In genomic region chr4:86612289-86612620, GRCm38 (mm10) we compare ENCODE assay signal across 8 mouse cellular contexts. TPM values are rescaled to one million over a fixed set of nuclear protein-coding genes. Genes with fewer than 3 reads are reported as not detected.
DNase-seq lines count a peak whose midpoint lies in the region; ATAC-seq and TF ChIP-seq lines count a peak whose summit lies in the region.
"Had no signal": no experiment of that assay in that cellular context is flagged by ENCODE, and none has a peak within 500 bp of the region (broad histone marks: within the 10 kb centered on the region; RNA-seq: fewer than 3 reads in every experiment).

No protein-coding gene starts in this region.

- TF ChIP-seq CTCF in spleen, adult 2 months (IDR thresholded peaks at IDR 0.05; ENCODE audit: extremely low read depth, insufficient read depth, insufficient read length, insufficient replicate concordance) = no peak

- H3K27ac ChIP-seq in spleen, adult 2 months (ENCODE audit: insufficient read depth, low read length) = peak overlapping the region; percentile 77; the same call in 1 of the 2 replicates
- H3K27ac ChIP-seq in forebrain, embryonic 11.5 days (ENCODE audit: low read depth, low read length) = no peak overlapping the region
- H3K27ac ChIP-seq in liver, embryonic 11.5 days (ENCODE audit: low read depth, low read length) = no peak overlapping the region

- no peaks in the 10 kb centered on the region; the same call in 1 of the 2 replicates for H3K36me3 ChIP-seq in spleen, adult 2 months (ENCODE audit: control insufficient read depth, insufficient read depth, low read length)
- H3K36me3 ChIP-seq in forebrain, embryonic 11.5 days (ENCODE audit: control insufficient read depth, insufficient read depth, low read length) = no peaks in the 10 kb centered on the region; the same call in 1 of the 2 replicates
- H3K36me3 ChIP-seq in liver, embryonic 11.5 days (ENCODE audit: control insufficient read depth, insufficient read depth, low read length) = peaks cover 2% of the 10 kb centered on the region

- peak overlapping the region; percentile 50 for H3K9ac ChIP-seq in forebrain, embryonic 11.5 days (ENCODE audit: low read length)
- peak overlapping the region; percentile 20 for H3K9ac ChIP-seq in liver, embryonic 11.5 days (ENCODE audit: low read depth, low read length)

- 0 out of 2 replicates have a peak, but pooled peaks have one; percentile 9 for TF ChIP-seq POLR2A in spleen, adult 2 months (IDR thresholded peaks at IDR 0.05; ENCODE audit: low read depth, low read length)

- WGBS in spleen, adult 2 months = 36% methylated on average over 8 of the region's 8 CpGs
- WGBS in forebrain, embryonic 11.5 days = 39% methylated on average over 8 of the region's 8 CpGs
- 35% methylated on average over 8 of the region's 8 CpGs for WGBS in liver, embryonic 11.5 days

- peak overlapping the region; percentile 53 for H3K4me3 ChIP-seq in spleen, adult 2 months (ENCODE audit: extremely low read depth, insufficient read depth, insufficient read length)
- H3K4me3 ChIP-seq in forebrain, embryonic 11.5 days (ENCODE audit: low read depth, low read length) = peak overlapping the region; percentile 44
- peak overlapping the region; percentile 95 for H3K4me3 ChIP-seq in liver, embryonic 11.5 days (ENCODE audit: low read depth, low read length)

- H3K4me2 ChIP-seq in forebrain, embryonic 11.5 days (ENCODE audit: low read depth, low read length, severe bottlenecking) = peak overlapping the region; percentile 47
- H3K4me2 ChIP-seq in liver, embryonic 11.5 days = peak overlapping the region; percentile 52

- H3K9me3 ChIP-seq in forebrain, embryonic 11.5 days (ENCODE audit: control insufficient read depth, low read length) = no peaks in the 10 kb centered on the region
- no peaks in the 10 kb centered on the region for H3K9me3 ChIP-seq in liver, embryonic 11.5 days (ENCODE audit: control insufficient read depth, low read length)

- ATAC-seq in forebrain, embryonic 11.5 days (replicated peaks; ENCODE audit: low FRiP score) = no peak; the same call in 1 of the 2 replicates
- peak; percentile 15; the same call in 1 of the 2 replicates for ATAC-seq in liver, embryonic 11.5 days (replicated peaks; ENCODE audit: low FRiP score)

- H3K27me3 ChIP-seq in spleen, adult 2 months (ENCODE audit: control insufficient read depth, insufficient read depth, low read length) = no peaks in the 10 kb centered on the region
- H3K27me3 ChIP-seq in forebrain, embryonic 11.5 days (ENCODE audit: control insufficient read depth, insufficient read depth, low read length) = no peaks in the 10 kb centered on the region
- no peaks in the 10 kb centered on the region for H3K27me3 ChIP-seq in liver, embryonic 11.5 days (replicated peaks; ENCODE audit: control insufficient read depth, insufficient read depth, low read length)

- DNase-seq in spleen, adult 2 months (ENCODE audit: low read depth in 1 of 2, low spot score in 2 of 2) = no peak
- DNase-seq in spleen, adult 18-20 months = no peak
- DNase-seq in forebrain, embryonic 11.5 days (ENCODE audit: low spot score) = peak; percentile 50
- no peak for DNase-seq in liver, embryonic 11.5 days (ENCODE audit: low spot score)
- DNase-seq in right cerebral cortex, adult 18-20 months = no peak
- DNase-seq in gastrocnemius, adult 8-10 months (ENCODE audit: low spot score in 2 of 2) = no peak
- no peak for DNase-seq in right cerebral cortex, postnatal 10 days (ENCODE audit: low spot score in 2 of 2)

- no peaks in the 10 kb centered on the region for H3K4me1 ChIP-seq in spleen, adult 2 months (ENCODE audit: control insufficient read depth, insufficient read depth, insufficient read length)
- no peaks in the 10 kb centered on the region for H3K4me1 ChIP-seq in forebrain, embryonic 11.5 days (replicated peaks; ENCODE audit: control insufficient read depth, insufficient read depth, low read length)
- no peaks in the 10 kb centered on the region; the same call in 1 of the 2 replicates for H3K4me1 ChIP-seq in liver, embryonic 11.5 days (replicated peaks; ENCODE audit: control insufficient read depth, insufficient read depth, low read length)

RNA-seq across cellular contexts. Expression of gene Haus6, which starts 0.4 kb away (rescaled TPM):
- polyA plus RNA-seq in spleen, adult 2 months (2012; rRNA removed) = 8.8 and 14.3 TPM in 2 replicates
- polyA plus RNA-seq in forebrain, embryonic 11.5 days (2014; fragmentation: Nextera tagmentation; extraction: Ambion mirVana) = 30.6 and 32.9 TPM in 2 replicates
- 27.8 and 30.6 TPM in 2 replicates for polyA plus RNA-seq in liver, embryonic 11.5 days (2014; fragmentation: Nextera tagmentation; extraction: Ambion mirVana)
- total RNA-seq in gastrocnemius, adult 8-10 months (2022) = 1 to 10 TPM; 6.1 to 9.4 (median 6.6) TPM

RNA-seq across cellular contexts. Expression of gene Rraga, which starts 36.8 kb away (rescaled TPM):
- 23.0 and 32.8 TPM in 2 replicates for polyA plus RNA-seq in spleen, adult 2 months (2012; rRNA removed)
- polyA plus RNA-seq in forebrain, embryonic 11.5 days (2014; fragmentation: Nextera tagmentation; extraction: Ambion mirVana) = 110 and 113 TPM in 2 replicates
- 62.2 and 63.9 TPM in 2 replicates for polyA plus RNA-seq in liver, embryonic 11.5 days (2014; fragmentation: Nextera tagmentation; extraction: Ambion mirVana)
- total RNA-seq in gastrocnemius, adult 8-10 months (2022) = 10 to 100 TPM; 48.4 to 50.9 (median 50.4) TPM

RNA-seq across cellular contexts. Expression of gene Saxo1, which starts 54.1 kb away (rescaled TPM):
- not detected in 2 replicates for polyA plus RNA-seq in spleen, adult 2 months (2012; rRNA removed)
- polyA plus RNA-seq in forebrain, embryonic 11.5 days (2014; fragmentation: Nextera tagmentation; extraction: Ambion mirVana) = not detected in 2 replicates
- not detected in 2 replicates for polyA plus RNA-seq in liver, embryonic 11.5 days (2014; fragmentation: Nextera tagmentation; extraction: Ambion mirVana)
- not detected for total RNA-seq in gastrocnemius, adult 8-10 months (2022)
- total RNA-seq: neutrophil, adult 5-6 weeks had no signal

RNA-seq across cellular contexts. Expression of gene Plin2, which starts 57.6 kb away (rescaled TPM):
- polyA plus RNA-seq in spleen, adult 2 months (2012; rRNA removed) = 40.5 and 41.3 TPM in 2 replicates
- 60.5 and 66.9 TPM in 2 replicates for polyA plus RNA-seq in forebrain, embryonic 11.5 days (2014; fragmentation: Nextera tagmentation; extraction: Ambion mirVana)
- polyA plus RNA-seq in liver, embryonic 11.5 days (2014; fragmentation: Nextera tagmentation; extraction: Ambion mirVana) = 161 and 169 TPM in 2 replicates
- total RNA-seq in gastrocnemius, adult 8-10 months (2022) = 10 to 100 TPM; 42.1 to 59.5 (median 52.5) TPM

Comparison
In these comparisons a context has a peak if more than half of its experiments do, and no peak if none do; other contexts are left out.
1. H3K4me3 ChIP-seq: peak in every context shown above with its lines; median percentile 95 in liver, embryonic 11.5 days; 53 in spleen, adult 2 months; 44 in forebrain, embryonic 11.5 days.